Mouse (Mus musculus): ENCODE measurements around the gene Cacna1e. TPM values are rescaled to one million over a fixed set of nuclear protein-coding genes. Genes with fewer than 3 reads are reported as not detected.

Cacna1e gene
- total RNA-seq, 2 experiments from 2014 or later: 0.05 to 0.44 TPM

Other genes with a start within 250 kb of the Cacna1e start
- gene Ier5, start 215.1 kb upstream of the Cacna1e start, total RNA-seq (2021): 10 to 100 TPM; 18.8 to 21.4 TPM